Mouse (Mus musculus) heart, embryonic 12.5 days (tissue): ENCODE measurements around the gene Gsc2. TPM values are rescaled to one million over a fixed set of nuclear protein-coding genes. Genes with fewer than 3 reads are reported as not detected.

Source experiments
- ATAC-seq: fragments of 200-750 bp; cut with Nextera tagmentation; 2 replicates; pipeline ENCODE4 v1.8.0; 2017; ENCODE audit warnings: moderate TSS enrichment, moderate library complexity; ENCODE audit not compliant: insufficient number of reproducible peaks, low FRiP score
- H3K27ac ChIP-seq: fragments of 300-500 bp; sonication (generic); 2 replicates; pipeline ENCODE4 v1.5.1; 2016; ENCODE audit warnings: mild to moderate bottlenecking, moderate library complexity; ENCODE audit not compliant: poor library complexity, severe bottlenecking
- H3K27me3 ChIP-seq: fragments of 300-500 bp; sonication (generic); replicated peaks from 2 replicates; pipeline ENCODE4 v1.6.1; 2016; ENCODE audit warnings: mild to moderate bottlenecking, moderate library complexity
- H3K36me3 ChIP-seq: fragments of 300-500 bp; sonication (generic); 2 replicates; pipeline ENCODE4 v1.6.1; 2016; ENCODE audit warnings: mild to moderate bottlenecking, moderate library complexity
- H3K4me1 ChIP-seq: fragments of 300-500 bp; sonication (generic); replicated peaks from 2 replicates; pipeline ENCODE4 v1.6.1; 2016; ENCODE audit warnings: mild to moderate bottlenecking
- H3K4me2 ChIP-seq: fragments of 300-500 bp; sonication (generic); 2 replicates; pipeline ENCODE4 v1.6.1; 2016; ENCODE audit warnings: mild to moderate bottlenecking, moderate library complexity
- H3K4me3 ChIP-seq: fragments of 300-500 bp; sonication (generic); 2 replicates; pipeline ENCODE4 v1.5.1; 2016; ENCODE audit warnings: mild to moderate bottlenecking
- H3K9ac ChIP-seq: fragments of 300-500 bp; sonication (generic); 2 replicates; pipeline ENCODE4 v1.6.1; 2016; ENCODE audit warnings: mild to moderate bottlenecking, moderate library complexity
- H3K9me3 ChIP-seq: fragments of 300-500 bp; sonication (generic); replicated peaks from 2 replicates; pipeline ENCODE4 v1.6.1; 2016; ENCODE audit warnings: mild to moderate bottlenecking, moderate library complexity
- WGBS: fragments of 180-500 bp; shearing (Covaris S2); methylation state at CpG from one replicate; pipeline ENCODE4 v1.1.7; 2016; 5-methylcytosine and 5-hydroxymethylcytosine counted together
- polyA plus RNA-seq: library from polyadenylated mRNA; unstranded; fragments of >200 nt; fragmentation: Nextera tagmentation; extraction: Ambion mirVana; gene quantifications from 2 replicates; pipeline ENCODE4 v1.2.1, GENCODE M21; 2016

The Gsc2 gene
- polyA plus RNA-seq, 1 experiment from 2014 or later = not detected

DNA sequence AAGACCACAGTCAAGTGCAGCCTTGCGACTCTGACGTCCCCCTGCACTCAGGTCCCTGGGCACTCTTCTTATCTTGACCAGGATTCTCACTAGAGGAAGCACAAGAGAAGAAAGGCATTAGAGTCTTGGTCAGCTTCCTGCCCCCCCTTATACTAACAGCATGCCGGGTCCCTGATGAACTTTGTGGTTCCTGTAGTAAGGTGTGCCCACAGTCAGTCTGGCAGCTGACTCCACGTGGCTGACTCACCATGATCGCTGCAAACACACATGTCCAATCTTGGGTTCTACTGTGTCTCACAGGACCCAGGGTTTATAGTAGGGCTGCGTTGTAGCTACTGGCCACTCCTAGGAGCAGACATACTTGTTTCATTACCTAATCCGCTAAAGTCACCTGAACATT lies 23.3 kb upstream of the Gsc2 start:
- no peaks in the 10 kb centered on the region for H3K36me3 ChIP-seq
- no peak overlapping the region for H3K27ac ChIP-seq
- H3K9ac ChIP-seq = no peak overlapping the region
- no peak overlapping the region for H3K4me2 ChIP-seq
- H3K9me3 ChIP-seq = no peaks in the 10 kb centered on the region
- no peak overlapping the region for H3K4me3 ChIP-seq
- H3K4me1 ChIP-seq = no peaks in the 10 kb centered on the region; the same call in 1 of the 2 replicates
- WGBS = 48% methylated on average over 7 of the region's 7 CpGs
- no peak for ATAC-seq
- H3K27me3 ChIP-seq = peaks cover 26% of the 10 kb centered on the region

GRCm38 (mm10) chr16:17936776-17937175 lies 21.9 kb upstream of the Gsc2 start:
- Histone ChIP-seq H3K9ac (no peak overlapping the region), H3K4me1 (no peaks in the 10 kb centered on the region; the same call in 1 of the 2 replicates), H3K36me3 (no peaks in the 10 kb centered on the region), H3K4me3 (no peak overlapping the region), H3K9me3 (no peaks in the 10 kb centered on the region), H3K27me3 (peaks cover 26% of the 10 kb centered on the region), H3K4me2 (no peak overlapping the region), H3K27ac (no peak overlapping the region)
- ATAC-seq = no peak
- WGBS = 74% methylated on average over 10 of the region's 10 CpGs

DNA sequence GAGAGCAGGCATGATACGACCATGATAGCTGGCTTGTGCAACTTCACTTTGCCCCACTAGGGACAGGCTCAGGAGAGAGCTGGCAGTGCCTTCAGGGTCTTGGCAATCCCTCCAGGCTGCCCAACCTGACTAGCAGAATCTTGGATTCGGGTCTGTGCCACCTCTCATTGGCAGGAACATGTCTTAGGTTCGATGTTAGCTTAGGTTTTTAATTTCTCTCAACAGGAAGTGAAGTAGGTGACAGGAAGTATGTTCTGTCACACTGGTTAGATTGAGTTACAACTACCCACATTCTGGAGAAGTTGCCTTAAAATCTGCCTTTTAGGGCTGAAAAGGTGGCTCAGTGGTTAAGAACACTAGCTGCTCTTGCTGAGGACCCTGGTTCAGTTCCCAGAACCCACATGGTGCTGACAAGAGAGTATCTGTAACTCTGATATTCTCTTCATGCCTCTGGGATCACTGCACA lies 19.6 kb upstream of the Gsc2 start:
- no peaks in the 10 kb centered on the region for H3K36me3 ChIP-seq
- H3K9me3 ChIP-seq = no peaks in the 10 kb centered on the region
- H3K27me3 ChIP-seq = peaks cover 26% of the 10 kb centered on the region
- H3K4me3 ChIP-seq = no peak overlapping the region
- 57% methylated on average over 3 of the region's 3 CpGs for WGBS
- H3K4me1 ChIP-seq = no peaks in the 10 kb centered on the region; the same call in 1 of the 2 replicates
- no peak overlapping the region for H3K9ac ChIP-seq
- H3K27ac ChIP-seq = no peak overlapping the region
- H3K4me2 ChIP-seq = no peak overlapping the region
- no peak for ATAC-seq

DNA sequence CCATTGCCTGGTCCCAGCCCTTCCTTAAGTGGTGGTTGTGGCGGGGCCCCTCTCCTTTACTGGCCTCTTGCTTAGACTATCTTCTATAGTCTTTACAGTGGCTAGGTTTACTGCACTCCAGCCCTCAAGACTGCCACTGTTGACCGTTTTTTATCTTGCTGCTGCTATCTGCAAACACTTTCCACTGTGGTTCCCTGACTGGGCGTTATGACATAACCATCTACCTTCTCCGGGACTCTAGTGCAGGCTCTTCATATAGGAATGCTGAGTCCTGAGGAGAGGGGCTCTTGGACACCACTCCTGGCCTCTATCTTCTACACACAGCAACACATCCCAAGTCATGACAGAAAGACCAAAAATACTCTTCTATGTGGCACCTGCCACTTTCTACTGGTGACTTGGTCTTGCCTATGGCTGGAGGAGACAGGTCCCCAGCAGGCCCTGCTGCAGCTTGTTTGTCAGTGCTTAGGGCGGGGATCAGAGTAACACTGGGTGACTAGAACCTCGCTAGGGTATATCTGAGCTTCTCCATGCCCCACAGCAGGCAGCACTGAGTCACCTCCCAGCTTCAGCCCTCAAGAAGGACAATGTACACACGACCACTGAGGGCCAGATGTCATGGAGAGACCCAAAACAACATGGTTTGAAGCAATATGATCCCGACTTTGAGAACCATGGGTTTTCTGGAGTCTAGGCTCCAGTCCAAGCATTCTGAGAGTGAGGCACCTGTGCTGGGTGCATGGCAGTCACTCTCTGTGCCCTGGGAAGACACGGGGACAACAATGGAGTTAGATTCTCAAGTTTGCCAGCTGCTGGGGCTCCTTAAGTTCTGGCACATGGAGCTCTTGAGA lies 19.0 kb upstream of the Gsc2 start:
- Histone ChIP-seq H3K9ac (no peak overlapping the region), H3K4me3 (no peak overlapping the region), H3K36me3 (no peaks in the 10 kb centered on the region), H3K4me1 (no peaks in the 10 kb centered on the region; the same call in 1 of the 2 replicates), H3K9me3 (no peaks in the 10 kb centered on the region), H3K27ac (no peak overlapping the region), H3K27me3 (peaks cover 26% of the 10 kb centered on the region), H3K4me2 (no peak overlapping the region)
- 52% methylated on average over 9 of the region's 9 CpGs for WGBS
- ATAC-seq = no peak

DNA sequence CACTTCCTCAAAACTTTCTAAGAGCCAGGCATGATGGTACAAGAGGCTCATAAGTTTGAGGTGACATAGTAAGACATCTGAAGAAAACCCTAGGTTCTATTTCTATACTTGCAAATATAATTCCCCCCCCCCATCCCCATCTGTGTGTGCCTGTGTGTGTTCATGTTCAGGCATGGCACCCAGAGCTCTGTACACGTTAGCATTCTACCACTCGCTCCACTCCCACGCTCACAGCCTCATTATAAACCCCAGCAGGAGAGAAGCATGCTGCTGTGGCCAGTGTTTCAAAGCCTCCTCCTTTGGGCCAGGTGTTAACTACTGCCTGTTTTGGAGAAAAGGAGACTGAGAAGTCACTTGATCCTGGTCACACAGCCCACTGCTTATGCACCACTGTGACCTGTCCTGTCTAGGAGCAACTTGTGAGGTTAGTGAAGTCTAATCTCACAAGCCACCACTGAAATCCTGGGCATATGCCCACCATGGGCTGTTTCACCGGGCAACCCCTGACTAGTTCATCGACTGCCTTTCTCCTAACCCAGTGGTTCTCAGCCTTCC lies 17.1 kb upstream of the Gsc2 start:
- peaks cover 16% of the 10 kb centered on the region for H3K27me3 ChIP-seq
- 71% methylated on average over 5 of the region's 5 CpGs for WGBS

GRCm38 (mm10) chr16:17929631-17930030 lies 14.8 kb upstream of the Gsc2 start:
- Histone ChIP-seq H3K9ac (no peak overlapping the region), H3K4me2 (no peak overlapping the region), H3K36me3 (peaks cover 17% of the 10 kb centered on the region), H3K27me3 (0 out of 2 replicates have a peak, but pooled peaks cover 3% of the 10 kb centered on the region), H3K4me3 (no peak overlapping the region), H3K4me1 (peaks cover 7% of the 10 kb centered on the region; the same call in 1 of the 2 replicates), H3K27ac (no peak overlapping the region), H3K9me3 (no peaks in the 10 kb centered on the region)
- 81% methylated on average over 2 of the region's 2 CpGs for WGBS
- ATAC-seq = no peak

More for the DNA sequence above, 17.1 kb upstream of the Gsc2 start:
- H3K4me2 ChIP-seq = no peak overlapping the region
- ATAC-seq = no peak
- H3K9ac ChIP-seq = no peak overlapping the region
- no peak overlapping the region for H3K27ac ChIP-seq
- peaks cover 3% of the 10 kb centered on the region; the same call in 1 of the 2 replicates for H3K4me1 ChIP-seq
- no peaks in the 10 kb centered on the region for H3K36me3 ChIP-seq
- H3K4me3 ChIP-seq = no peak overlapping the region
- no peaks in the 10 kb centered on the region for H3K9me3 ChIP-seq

- 41% methylated on average over 2 of the region's 2 CpGs for WGBS
- Histone ChIP-seq H3K4me3 (no peak overlapping the region), H3K9me3 (no peaks in the 10 kb centered on the region), H3K9ac (no peak overlapping the region), H3K27ac (no peak overlapping the region), H3K4me2 (no peak overlapping the region), H3K4me1 (peaks cover 7% of the 10 kb centered on the region; the same call in 1 of the 2 replicates), H3K27me3 (0 out of 2 replicates have a peak, but pooled peaks cover 3% of the 10 kb centered on the region), H3K36me3 (peaks cover 17% of the 10 kb centered on the region)
- no peak for ATAC-seq
Measured at GRCm38 (mm10) chr16:17929211-17929610, 14.4 kb upstream of the Gsc2 start.

DNA sequence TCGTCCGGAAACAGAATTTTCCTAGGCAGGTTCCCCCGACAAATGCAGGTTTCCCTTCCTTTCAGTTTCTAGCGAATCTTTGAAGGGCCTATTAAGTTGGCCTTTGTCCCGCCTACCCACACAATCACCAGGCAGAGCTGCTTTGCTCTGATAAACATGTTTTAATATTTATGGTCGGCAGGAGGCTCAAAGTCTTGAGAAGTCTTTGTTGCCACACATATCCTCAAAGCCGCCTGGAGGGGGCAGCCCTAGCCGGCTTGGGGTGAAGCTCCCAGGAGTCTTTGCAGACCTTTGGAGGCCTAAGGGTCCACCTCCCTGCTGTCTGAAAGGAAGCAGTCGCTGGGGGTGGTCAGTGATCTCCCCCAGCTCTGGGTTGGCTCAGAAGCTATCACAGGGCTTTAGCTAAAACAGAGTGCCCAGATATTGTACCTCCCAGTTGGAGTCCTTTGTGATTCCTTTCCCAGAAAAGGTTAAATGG lies 13.8 kb upstream of the Gsc2 start:
- Histone ChIP-seq H3K27me3 (0 out of 2 replicates have a peak, but pooled peaks cover 3% of the 10 kb centered on the region), H3K36me3 (peaks cover 17% of the 10 kb centered on the region), H3K9ac (peak overlapping the region; percentile 83), H3K4me2 (peak overlapping the region; percentile 94), H3K9me3 (no peaks in the 10 kb centered on the region), H3K4me1 (peaks cover 7% of the 10 kb centered on the region; the same call in 1 of the 2 replicates), H3K4me3 (peak overlapping the region; percentile 71), H3K27ac (peak overlapping the region; percentile 9; the same call in 1 of the 2 replicates)
- WGBS = under 1% methylated on average over 9 of the region's 9 CpGs
- peak; percentile 48; the same call in 1 of the 2 replicates for ATAC-seq

DNA sequence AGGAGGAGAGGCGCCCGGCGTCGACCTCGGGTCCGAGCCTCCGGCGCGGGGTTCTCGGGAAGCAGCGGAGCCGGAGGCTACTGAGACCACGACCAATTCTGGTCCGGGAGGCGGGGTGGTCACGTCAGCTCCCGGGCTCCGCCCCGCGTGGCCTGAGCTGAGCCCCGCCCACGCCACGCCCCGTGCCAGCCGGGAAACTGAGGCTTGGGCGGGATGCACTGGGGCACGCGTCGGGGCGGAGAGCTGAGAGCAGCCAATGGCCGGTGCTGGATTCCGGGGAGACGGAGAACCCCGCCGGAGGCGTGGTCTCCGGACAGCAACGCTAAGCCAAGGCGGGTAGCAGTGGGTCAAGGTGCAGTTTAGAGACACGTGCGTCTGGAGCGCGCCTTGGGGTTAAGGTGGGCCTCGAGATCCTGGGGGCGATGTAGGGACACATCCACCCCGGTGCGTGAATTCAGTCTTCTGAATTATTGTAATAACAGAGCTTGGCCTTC lies 13.3 kb upstream of the Gsc2 start, which contains the start of gene Slc25a1:
Gene Slc25a1 (minus strand): TSS at position 133 of the 494 bp plus-strand sequence.
- Histone ChIP-seq H3K27me3 (no peaks in the 10 kb centered on the region), H3K4me3 (peak within 1 kb of the TSS; percentile 71), H3K27ac (peak within 1 kb of the TSS; percentile 9), H3K36me3 (peaks cover 17% of the 10 kb centered on the region), H3K4me2 (peak within 1 kb of the TSS; percentile 94), H3K9ac (peak within 1 kb of the TSS; percentile 83), H3K9me3 (no peaks in the 10 kb centered on the region), H3K4me1 (peaks cover 7% of the 10 kb centered on the region; the same call in 1 of the 2 replicates)
- WGBS = under 1% methylated on average over 47 of the region's 47 CpGs
- ATAC-seq = peak; percentile 89

GRCm38 (mm10) chr16:17927351-17928082 lies 12.7 kb upstream of the Gsc2 start:
- no peaks in the 10 kb centered on the region for H3K27me3 ChIP-seq
- peak overlapping the region; percentile 9 for H3K27ac ChIP-seq
- under 1% methylated on average over 70 of the region's 72 CpGs for WGBS
- ATAC-seq = peak; percentile 58
- peak overlapping the region; percentile 83 for H3K9ac ChIP-seq
- peak overlapping the region; percentile 71 for H3K4me3 ChIP-seq
- H3K4me1 ChIP-seq = peaks cover 11% of the 10 kb centered on the region
- H3K36me3 ChIP-seq = peaks cover 17% of the 10 kb centered on the region
- peak overlapping the region; percentile 94 for H3K4me2 ChIP-seq
- H3K9me3 ChIP-seq = no peaks in the 10 kb centered on the region
